ENCODE assay signal across 8 mouse cellular contexts in the genomic region with DNA sequence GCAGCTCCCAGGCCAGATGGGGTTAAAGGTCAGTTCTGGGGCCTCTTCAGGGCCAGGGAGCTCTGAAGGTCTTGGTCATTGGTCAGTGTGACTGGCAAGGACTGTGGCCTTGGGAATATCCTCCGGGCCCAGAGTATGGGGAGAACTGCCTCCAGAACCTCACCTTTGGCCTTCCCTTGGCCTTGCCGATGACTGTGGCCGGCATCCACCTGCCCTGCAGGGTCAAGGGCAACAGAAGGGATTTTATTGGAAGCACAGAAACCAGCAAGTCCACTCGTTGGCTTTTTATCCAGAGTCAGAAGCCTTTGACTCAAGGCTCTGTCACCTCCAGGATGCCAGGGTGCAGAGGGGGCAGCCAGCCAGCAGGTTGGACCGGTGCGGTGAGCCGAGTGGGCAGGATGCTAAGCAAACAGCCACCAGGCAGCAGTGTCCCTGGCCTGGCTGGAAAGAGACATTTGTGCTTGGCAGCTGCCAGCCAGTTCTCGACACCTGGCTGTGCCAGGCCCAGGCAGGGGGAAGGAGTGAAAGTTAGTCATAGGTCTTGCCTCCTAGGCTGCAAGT.
A peak's percentile ranks its signal among the peaks of the same experiment; 100 is the strongest.
DNase-seq lines count a peak whose midpoint lies in the region; ATAC-seq and TF ChIP-seq lines count a peak whose summit lies in the region.
"Had no signal": no experiment of that assay in that cellular context is flagged by ENCODE, and none has a peak within 500 bp of the region (broad histone marks: within the 10 kb centered on the region; RNA-seq: fewer than 3 reads in every experiment).

No protein-coding gene starts in this region.

- no peak overlapping the region for H3K27ac ChIP-seq in kidney, embryonic 16.5 days (ENCODE audit: low read length)
- no peak overlapping the region; the same call in 1 of the 2 replicates for H3K27ac ChIP-seq in layer of hippocampus, adult 2 months
- H3K27ac ChIP-seq: embryonic facial prominence, embryonic 15.5 days had no signal

- H3K9ac ChIP-seq in kidney, embryonic 16.5 days (replicated peaks; ENCODE audit: low read length) = no peak overlapping the region
- H3K9ac ChIP-seq: embryonic facial prominence, embryonic 15.5 days had no signal

- no peak for ATAC-seq in kidney, embryonic 16.5 days (ENCODE audit: low FRiP score, low TSS enrichment)

- H3K79me2 ChIP-seq in myocyte (ENCODE audit: control insufficient read depth, insufficient read depth) = peaks cover 62% of the 10 kb centered on the region

- DNase-seq in kidney, adult 11 months = peak; percentile 83
- DNase-seq in cerebellum, postnatal 36 days = peak; percentile 59 to 66
- peak; percentile 70 for DNase-seq in kidney, postnatal 10 days
- no peak for DNase-seq in left cerebral cortex, adult 11 months (ENCODE audit: low spot score)
- DNase-seq in layer of hippocampus, adult 2 months (ENCODE audit: low spot score in 2 of 2) = no peak

- no peak overlapping the region for H3K4me2 ChIP-seq in kidney, embryonic 16.5 days (replicated peaks; ENCODE audit: low read depth, low read length)
- no peak overlapping the region for H3K4me2 ChIP-seq in myocyte (ENCODE audit: low read depth)
- H3K4me2 ChIP-seq: embryonic facial prominence, embryonic 15.5 days had no signal

- TF ChIP-seq POLR2A in myocyte (IDR thresholded peaks at IDR 0.05; ENCODE audit: insufficient read length, low read depth) = no peak

- no peaks in the 10 kb centered on the region for H3K27me3 ChIP-seq in kidney, embryonic 16.5 days (ENCODE audit: insufficient read depth, low read length)
- H3K27me3 ChIP-seq in myocyte (ENCODE audit: control insufficient read depth, insufficient read depth, insufficient read length) = no peaks in the 10 kb centered on the region
- H3K27me3 ChIP-seq: embryonic facial prominence, embryonic 15.5 days had no signal

- H3K36me3 ChIP-seq in kidney, embryonic 16.5 days (ENCODE audit: insufficient read depth, low read length) = no peaks in the 10 kb centered on the region
- no peaks in the 10 kb centered on the region for H3K36me3 ChIP-seq in myocyte (ENCODE audit: control insufficient read depth, insufficient read depth)
- H3K36me3 ChIP-seq: embryonic facial prominence, embryonic 15.5 days had no signal

- no peak overlapping the region for H3K4me3 ChIP-seq in kidney, embryonic 16.5 days (ENCODE audit: low read length)
- H3K4me3 ChIP-seq in myocyte = no peak overlapping the region
- H3K4me3 ChIP-seq in layer of hippocampus, adult 2 months = no peak overlapping the region
- H3K4me3 ChIP-seq: embryonic facial prominence, embryonic 15.5 days had no signal

- H3ac ChIP-seq in myocyte (ENCODE audit: control insufficient read depth, insufficient read length) = no peak overlapping the region

- no peaks in the 10 kb centered on the region for H3K9me3 ChIP-seq in kidney, embryonic 16.5 days (ENCODE audit: low read length)
- H3K9me3 ChIP-seq: embryonic facial prominence, embryonic 15.5 days had no signal

- 66% methylated on average over 8 of the region's 8 CpGs for WGBS in kidney, embryonic 16.5 days

- H3K4me1 ChIP-seq in kidney, embryonic 16.5 days (ENCODE audit: insufficient read depth, low read length) = peaks cover 87% of the 10 kb centered on the region

- TF ChIP-seq CTCF in layer of hippocampus, adult 2 months (conservative IDR thresholded peaks at IDR 0.05) = no peak

TF ChIP-seq in myocyte, 11 proteins besides CTCF, POLR2A, EP300 and RAD21:
- TF ChIP-seq E2F4 (IDR thresholded peaks at IDR 0.05; ENCODE audit: insufficient read depth) (no peak), USF1 (IDR thresholded peaks at IDR 0.05; ENCODE audit: low read depth) (no peak), TCF3 (IDR thresholded peaks at IDR 0.05; ENCODE audit: insufficient read length, low read depth) (no peak), CEBPB (IDR thresholded peaks at IDR 0.05; ENCODE audit: insufficient read depth, poor library complexity, severe bottlenecking) (no peak), SRF (IDR thresholded peaks at IDR 0.05; ENCODE audit: control insufficient read depth, insufficient read length, low read depth) (no peak), REST (IDR thresholded peaks at IDR 0.05; ENCODE audit: insufficient read depth, insufficient read length) (no peak), TCF12 (IDR thresholded peaks at IDR 0.05; ENCODE audit: insufficient read depth, poor library complexity, severe bottlenecking) (no peak), MAX (IDR thresholded peaks at IDR 0.05; ENCODE audit: low read depth) (no peak), MYOG (IDR thresholded peaks at IDR 0.05; ENCODE audit: control insufficient read depth in 1 of 3, insufficient read depth in 1 of 3, insufficient read length in 2 of 3, low read depth in 2 of 3) (peak in 2 of 3 experiments; percentile 9 to 64), MYOD1 (IDR thresholded peaks at IDR 0.05; ENCODE audit: control insufficient read depth in 1 of 3, insufficient read length in 2 of 3, low read depth in 2 of 3) (peak in 1 of 3 experiments; percentile 63), POLR2AphosphoS2 (IDR thresholded peaks at IDR 0.05; ENCODE audit: insufficient read length, low read depth) (no peak)

Comparison
In these comparisons a context has a peak if more than half of its experiments do, and no peak if none do; other contexts are left out.
1. DNase-seq: peak in kidney, adult 11 months (single experiment), cerebellum, postnatal 36 days (2 of 2) and kidney, postnatal 10 days (single experiment); none in left cerebral cortex, adult 11 months (single experiment) and layer of hippocampus, adult 2 months (0 of 2).